Mouse (Mus musculus): ENCODE results near the gene Nupl2.

DNA sequence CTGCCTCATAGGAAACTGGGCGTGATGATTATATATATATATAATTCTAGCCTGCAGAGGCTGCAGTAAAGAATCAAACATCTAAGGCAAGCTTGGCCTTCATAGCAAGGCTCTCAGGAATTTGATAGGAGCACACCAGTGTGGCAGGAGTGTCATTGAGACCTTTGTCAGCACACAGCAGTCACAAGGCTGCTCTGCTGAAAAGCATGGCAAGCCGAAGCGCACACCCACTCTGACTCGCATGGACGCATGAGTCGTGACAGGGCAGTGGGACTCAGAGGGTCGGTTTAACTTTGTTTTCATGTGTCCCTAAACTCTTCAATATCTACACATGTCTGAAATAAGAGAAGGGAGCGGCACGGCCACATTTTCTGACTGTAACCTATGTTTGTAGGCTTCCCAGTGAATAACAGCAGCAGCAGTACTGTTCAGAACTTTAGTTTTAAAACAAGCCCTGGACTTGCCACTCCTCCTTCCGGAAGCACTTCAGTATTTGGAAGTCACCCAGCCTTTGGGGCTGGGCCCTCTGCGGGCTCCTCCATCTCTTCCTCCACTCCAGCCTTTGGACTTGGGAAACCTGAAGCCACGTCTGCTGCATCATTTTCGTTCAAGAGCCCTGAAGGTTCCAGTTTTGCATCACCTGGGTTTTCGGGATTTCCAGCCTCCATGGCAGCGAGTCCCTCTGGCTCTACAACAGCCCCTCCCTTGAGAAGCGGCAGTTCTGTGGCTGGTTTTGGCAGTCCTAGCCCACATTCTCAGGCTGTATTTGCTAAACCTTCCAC lies 16.9 kb downstream of the Nupl2 start:
- TF ChIP-seq CTCF (IDR thresholded peaks at IDR 0.05; ENCODE audit: extremely low read depth, insufficient read depth, low read length) (no peak), POLR2A (IDR thresholded peaks at IDR 0.05; ENCODE audit: extremely low read depth, insufficient read depth, low read length) (no peak)
